In the genomic region with DNA sequence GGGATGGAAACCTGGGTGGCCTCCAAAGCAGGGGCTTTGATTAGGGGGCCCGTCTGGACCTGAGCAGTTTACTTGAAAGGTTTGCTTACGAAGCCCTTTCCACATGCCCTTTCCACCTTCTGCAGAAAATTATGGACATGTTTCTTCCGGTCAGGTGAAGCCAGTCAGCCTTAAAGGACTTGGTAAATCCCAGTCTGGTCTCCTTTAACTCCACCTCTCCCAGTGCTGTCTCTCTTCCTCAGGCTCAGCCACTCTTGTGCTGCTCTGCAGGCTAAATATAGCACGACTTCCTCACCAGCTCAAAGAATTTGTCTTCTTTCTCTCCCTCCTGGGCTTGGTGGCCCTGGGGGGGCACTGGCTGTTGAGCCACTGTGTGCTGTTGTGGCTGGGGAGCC, we compare ENCODE assay signal across 8 mouse cellular contexts. TPM values are rescaled to one million over a fixed set of nuclear protein-coding genes. Genes with fewer than 3 reads are reported as not detected.
A peak's percentile ranks its signal among the peaks of the same experiment; 100 is the strongest.
DNase-seq lines count a peak whose midpoint lies in the region; ATAC-seq and TF ChIP-seq lines count a peak whose summit lies in the region.

No protein-coding gene starts in this region.

- WGBS in lung, embryonic 14.5 days, result 19% methylated on average over 4 of the region's 4 CpGs
- WGBS in intestine, embryonic 14.5 days, result 27% methylated on average over 4 of the region's 4 CpGs
- WGBS in stomach, embryonic 14.5 days, result 14% methylated on average over 4 of the region's 4 CpGs

- TF ChIP-seq CTCF in lung, embryonic 14.5 days (IDR thresholded peaks at IDR 0.05; ENCODE audit: low read depth), result no peak

- no peak overlapping the region for H3K27ac ChIP-seq in lung, embryonic 14.5 days (ENCODE audit: low read depth)
- H3K27ac ChIP-seq in intestine, embryonic 14.5 days (ENCODE audit: low read depth), result peak overlapping the region; percentile 47; the same call in 1 of the 2 replicates
- no peak overlapping the region for H3K27ac ChIP-seq in stomach, embryonic 14.5 days (ENCODE audit: low read length)

- 0 out of 2 replicates have a peak overlapping the region, but pooled peaks have one; percentile 66 for H3K9ac ChIP-seq in lung, embryonic 14.5 days
- H3K9ac ChIP-seq in intestine, embryonic 14.5 days (ENCODE audit: low read length), result 0 out of 2 replicates have a peak overlapping the region, but pooled peaks have one; percentile 25
- H3K9ac ChIP-seq in stomach, embryonic 14.5 days (replicated peaks; ENCODE audit: low read depth, low read length), result no peak overlapping the region

- no peaks in the 10 kb centered on the region for H3K9me3 ChIP-seq in lung, embryonic 14.5 days (ENCODE audit: low read depth, low read length)
- H3K9me3 ChIP-seq in intestine, embryonic 14.5 days (ENCODE audit: control insufficient read depth, low read length), result no peaks in the 10 kb centered on the region
- H3K9me3 ChIP-seq in stomach, embryonic 14.5 days (ENCODE audit: control insufficient read depth, low read depth, low read length), result no peaks in the 10 kb centered on the region

- H3K4me2 ChIP-seq in lung, embryonic 14.5 days, result peak overlapping the region; percentile 79
- peak overlapping the region; percentile 81 for H3K4me2 ChIP-seq in intestine, embryonic 14.5 days (ENCODE audit: low read length)
- H3K4me2 ChIP-seq in stomach, embryonic 14.5 days (replicated peaks; ENCODE audit: low read depth, low read length), result peak overlapping the region; percentile 76

- ATAC-seq in lung, embryonic 14.5 days (ENCODE audit: insufficient read depth), result no peak
- ATAC-seq in intestine, embryonic 14.5 days (replicated peaks; ENCODE audit: low FRiP score, low TSS enrichment, low read depth), result no peak
- no peak for ATAC-seq in stomach, embryonic 14.5 days (ENCODE audit: insufficient number of reproducible peaks, insufficient read depth, low FRiP score, low read depth)
- no peak for ATAC-seq in megakaryocyte-erythroid progenitor cell, adult 5-6 weeks (replicated peaks; ENCODE audit: low FRiP score, low TSS enrichment, poor library complexity, severe bottlenecking)

- peak; percentile 5 for DNase-seq in embryo, embryonic 10.5 days (ENCODE audit: low spot score)
- DNase-seq in embryo, embryonic 9.5 days (ENCODE audit: extremely low spot score), result no peak
- peak; percentile 24 for DNase-seq in lung, embryonic 14.5 days
- no peak for DNase-seq in lung, postnatal 4 days
- no peak for DNase-seq in intestine, embryonic 14.5 days (ENCODE audit: low spot score)
- DNase-seq in thymus, adult 18-20 months, result no peak

- 0 out of 2 replicates have a peak, but pooled peaks cover 8% of the 10 kb centered on the region for H3K4me1 ChIP-seq in lung, embryonic 14.5 days (ENCODE audit: insufficient read depth)
- peaks cover 23% of the 10 kb centered on the region for H3K4me1 ChIP-seq in intestine, embryonic 14.5 days (replicated peaks; ENCODE audit: control insufficient read depth, insufficient read depth, low read length)
- H3K4me1 ChIP-seq in stomach, embryonic 14.5 days (ENCODE audit: control insufficient read depth, insufficient read depth, low read length), result peaks cover 17% of the 10 kb centered on the region; the same call in 1 of the 2 replicates

- H3K4me3 ChIP-seq in lung, embryonic 14.5 days (ENCODE audit: low read depth, low read length), result 0 out of 2 replicates have a peak overlapping the region, but pooled peaks have one; percentile 51
- peak overlapping the region; percentile 52; the same call in 1 of the 2 replicates for H3K4me3 ChIP-seq in intestine, embryonic 14.5 days (ENCODE audit: low read depth, low read length)
- H3K4me3 ChIP-seq in stomach, embryonic 14.5 days (ENCODE audit: low read depth, low read length), result peak overlapping the region; percentile 50; the same call in 1 of the 2 replicates

- H3K36me3 ChIP-seq in lung, embryonic 14.5 days (ENCODE audit: insufficient read depth), result peaks cover 12% of the 10 kb centered on the region
- peaks cover 19% of the 10 kb centered on the region for H3K36me3 ChIP-seq in intestine, embryonic 14.5 days (ENCODE audit: control insufficient read depth, insufficient read depth, low read length)
- H3K36me3 ChIP-seq in stomach, embryonic 14.5 days (ENCODE audit: control insufficient read depth, insufficient read depth, low read length), result peaks cover 13% of the 10 kb centered on the region

- H3K27me3 ChIP-seq in lung, embryonic 14.5 days (ENCODE audit: insufficient read depth, low read length), result no peaks in the 10 kb centered on the region
- no peaks in the 10 kb centered on the region for H3K27me3 ChIP-seq in intestine, embryonic 14.5 days (replicated peaks; ENCODE audit: control insufficient read depth, insufficient read depth, low read length)
- no peaks in the 10 kb centered on the region for H3K27me3 ChIP-seq in stomach, embryonic 14.5 days (ENCODE audit: control insufficient read depth, insufficient read depth, low read length)

RNA-seq across cellular contexts. Expression of a gene that starts 1.4 kb away (rescaled TPM):
- polyA plus RNA-seq in lung, embryonic 14.5 days (2014; fragmentation: Nextera tagmentation; extraction: Ambion mirVana), result 3.6 and 5.8 TPM in 2 replicates
- 6.5 and 8.3 TPM in 2 replicates for polyA plus RNA-seq in intestine, embryonic 14.5 days (2014; fragmentation: Nextera tagmentation; extraction: Ambion mirVana)
- 5.7 and 6.5 TPM in 2 replicates for polyA plus RNA-seq in stomach, embryonic 14.5 days (2014; fragmentation: Nextera tagmentation; extraction: Ambion mirVana)
- total RNA-seq in megakaryocyte-erythroid progenitor cell, adult 5-6 weeks (2014; fragmentation: Nextera tagmentation), result 1.0 TPM in 1 of 2 replicates, not detected in the other
- 0.30 TPM in 1 of 2 replicates, not detected in the other for total RNA-seq in megakaryocyte-erythroid progenitor cell, adult 5-6 weeks (2017)

RNA-seq across cellular contexts. Expression of a gene that starts 10.2 kb away (rescaled TPM):
- polyA plus RNA-seq in lung, embryonic 14.5 days (2014; fragmentation: Nextera tagmentation; extraction: Ambion mirVana), result 196 and 210 TPM in 2 replicates
- polyA plus RNA-seq in intestine, embryonic 14.5 days (2014; fragmentation: Nextera tagmentation; extraction: Ambion mirVana), result 184 and 195 TPM in 2 replicates
- polyA plus RNA-seq in stomach, embryonic 14.5 days (2014; fragmentation: Nextera tagmentation; extraction: Ambion mirVana), result 161 and 166 TPM in 2 replicates
- total RNA-seq in megakaryocyte-erythroid progenitor cell, adult 5-6 weeks (2014; fragmentation: Nextera tagmentation), result 139 and 173 TPM in 2 replicates
- 24.7 and 36.9 TPM in 2 replicates for total RNA-seq in megakaryocyte-erythroid progenitor cell, adult 5-6 weeks (2017)

RNA-seq across cellular contexts. Expression of a gene that starts 20.6 kb away (rescaled TPM):
- 13.0 and 16.6 TPM in 2 replicates for polyA plus RNA-seq in lung, embryonic 14.5 days (2014; fragmentation: Nextera tagmentation; extraction: Ambion mirVana)
- polyA plus RNA-seq in intestine, embryonic 14.5 days (2014; fragmentation: Nextera tagmentation; extraction: Ambion mirVana), result 27.7 and 28.8 TPM in 2 replicates
- polyA plus RNA-seq in stomach, embryonic 14.5 days (2014; fragmentation: Nextera tagmentation; extraction: Ambion mirVana), result 20.8 and 24.6 TPM in 2 replicates
- not detected in 2 replicates for total RNA-seq in megakaryocyte-erythroid progenitor cell, adult 5-6 weeks (2014; fragmentation: Nextera tagmentation)
- not detected in 2 replicates for total RNA-seq in megakaryocyte-erythroid progenitor cell, adult 5-6 weeks (2017)

RNA-seq across cellular contexts. Expression of a gene that starts 37.1 kb away (rescaled TPM):
- 57.6 and 68.0 TPM in 2 replicates for polyA plus RNA-seq in lung, embryonic 14.5 days (2014; fragmentation: Nextera tagmentation; extraction: Ambion mirVana)
- polyA plus RNA-seq in intestine, embryonic 14.5 days (2014; fragmentation: Nextera tagmentation; extraction: Ambion mirVana), result 74.2 and 79.5 TPM in 2 replicates
- polyA plus RNA-seq in stomach, embryonic 14.5 days (2014; fragmentation: Nextera tagmentation; extraction: Ambion mirVana), result 52.7 and 61.3 TPM in 2 replicates
- total RNA-seq in megakaryocyte-erythroid progenitor cell, adult 5-6 weeks (2014; fragmentation: Nextera tagmentation), result 35.9 and 55.4 TPM in 2 replicates
- total RNA-seq in megakaryocyte-erythroid progenitor cell, adult 5-6 weeks (2017), result 39.3 and 44.8 TPM in 2 replicates

RNA-seq across cellular contexts. Expression of a gene that starts 37.3 kb away (rescaled TPM):
- not detected in 2 replicates for polyA plus RNA-seq in lung, embryonic 14.5 days (2014; fragmentation: Nextera tagmentation; extraction: Ambion mirVana)
- polyA plus RNA-seq in intestine, embryonic 14.5 days (2014; fragmentation: Nextera tagmentation; extraction: Ambion mirVana), result 0.74 and 1.3 TPM in 2 replicates
- polyA plus RNA-seq in stomach, embryonic 14.5 days (2014; fragmentation: Nextera tagmentation; extraction: Ambion mirVana), result 1.6 and 2.6 TPM in 2 replicates
- 13.4 and 16.5 TPM in 2 replicates for total RNA-seq in megakaryocyte-erythroid progenitor cell, adult 5-6 weeks (2014; fragmentation: Nextera tagmentation)
- 180 and 196 TPM in 2 replicates for total RNA-seq in megakaryocyte-erythroid progenitor cell, adult 5-6 weeks (2017)

Comparison
In these comparisons a context has a peak if more than half of its experiments do, and no peak if none do; other contexts are left out.
1. DNase-seq: peak in embryo, embryonic 10.5 days (single experiment) and lung, embryonic 14.5 days (single experiment); none in embryo, embryonic 9.5 days (single experiment), lung, postnatal 4 days (0 of 2), intestine, embryonic 14.5 days (single experiment) and thymus, adult 18-20 months (0 of 2).
2. Peak in every context shown above with its lines, with median percentiles within 50 percentile points of each other: H3K4me2 ChIP-seq and H3K4me3 ChIP-seq.